Mouse (Mus musculus) layer of hippocampus, postnatal 25 days (tissue): Measurements from ENCODE around the gene Gpatch1. TPM values are rescaled to one million over a fixed set of nuclear protein-coding genes. Genes with fewer than 3 reads are reported as not detected.
A peak's percentile ranks its signal among the peaks of the same experiment; 100 is the strongest.
"Not testable (repeated sequence)": the region's sequence is repeated elsewhere in the genome, so short reads cannot be mapped to it uniquely, and the experiment has no call there.

ENCODE experiments used
- DNase-seq, 2 experiments: peaks; one replicate each; pipeline ENCODE4 v3.0.0; 2022; ENCODE audit warnings: mixed read lengths in 2 of 2, low spot score in 1 of 2; ENCODE audit errors: extremely low spot score in 1 of 2
- total RNA-seq, 2 experiments: library from RNA; stranded (reverse); gene quantifications; 2 replicates each; pipeline ENCODE4 v1.2.3; 2021

Gene Gpatch1
- total RNA-seq, 2 experiments from 2014 or later: 24.2 to 24.4 TPM

DNA sequence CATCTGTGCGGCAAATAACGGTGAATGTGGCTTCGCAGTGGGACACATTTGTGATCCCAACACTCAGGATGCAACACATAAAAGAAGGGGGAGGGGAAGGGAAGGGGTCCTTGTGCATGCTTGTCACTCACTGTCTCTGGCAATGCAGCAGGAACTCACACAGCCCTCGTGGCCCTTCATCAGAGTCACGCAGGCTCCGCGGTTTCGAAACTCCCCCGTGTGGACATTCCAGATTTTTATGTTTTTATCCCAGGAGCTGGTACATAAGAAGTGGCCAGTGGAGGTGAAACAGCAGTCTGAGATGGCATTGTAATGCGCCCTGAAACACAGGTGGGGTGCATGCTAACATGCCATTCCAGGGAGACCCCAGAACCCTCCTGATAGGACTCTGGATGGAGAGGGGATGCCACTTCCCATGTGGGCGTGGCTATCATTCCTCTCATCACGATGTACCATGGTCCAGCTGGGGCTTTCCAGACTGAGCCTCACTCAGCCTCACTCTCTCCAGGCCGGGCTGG is 66.1 kb downstream of the Gpatch1 start:
- DNase-seq: peak in 1 of 2 experiments; percentile 22

DNA sequence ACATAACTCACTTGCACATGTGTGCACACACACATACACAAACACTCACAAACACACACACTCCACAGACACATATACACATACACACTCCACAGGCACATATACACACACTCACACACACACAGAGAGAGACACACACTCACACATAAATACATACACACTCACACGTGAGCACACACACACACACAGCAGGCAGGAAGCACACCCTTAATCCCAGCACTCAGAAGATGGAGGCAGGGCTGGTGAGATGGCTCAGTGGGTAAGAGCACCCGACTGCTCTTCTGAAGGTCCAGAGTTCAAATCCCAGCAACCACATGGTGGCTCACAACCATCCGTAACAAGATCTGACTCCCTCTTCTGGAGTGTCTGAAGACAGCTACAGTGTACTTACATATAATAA is 80.3 kb downstream of the Gpatch1 start:
- DNase-seq: not testable (repeated sequence)

DNA sequence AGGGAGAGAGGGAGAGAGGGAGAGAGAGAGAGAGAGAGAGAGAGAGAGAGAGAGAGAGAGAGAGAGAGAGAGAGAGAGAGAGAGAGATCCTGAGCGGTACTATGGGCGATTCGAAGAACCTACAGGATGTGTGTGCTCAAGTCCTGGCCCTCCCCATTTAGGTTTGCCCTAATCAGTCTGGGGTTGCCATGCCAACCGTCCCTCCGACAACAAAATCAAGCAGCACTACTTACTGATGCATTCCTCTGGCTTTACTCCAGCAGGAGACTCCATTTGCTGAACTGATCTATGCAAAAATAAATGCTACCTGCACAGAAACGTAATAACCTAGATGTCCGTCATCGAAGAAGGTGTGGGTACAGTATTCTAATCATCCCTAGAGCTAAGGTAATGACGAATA is 82.9 kb downstream of the Gpatch1 start:
- DNase-seq: peak; percentile 24 to 49

DNA sequence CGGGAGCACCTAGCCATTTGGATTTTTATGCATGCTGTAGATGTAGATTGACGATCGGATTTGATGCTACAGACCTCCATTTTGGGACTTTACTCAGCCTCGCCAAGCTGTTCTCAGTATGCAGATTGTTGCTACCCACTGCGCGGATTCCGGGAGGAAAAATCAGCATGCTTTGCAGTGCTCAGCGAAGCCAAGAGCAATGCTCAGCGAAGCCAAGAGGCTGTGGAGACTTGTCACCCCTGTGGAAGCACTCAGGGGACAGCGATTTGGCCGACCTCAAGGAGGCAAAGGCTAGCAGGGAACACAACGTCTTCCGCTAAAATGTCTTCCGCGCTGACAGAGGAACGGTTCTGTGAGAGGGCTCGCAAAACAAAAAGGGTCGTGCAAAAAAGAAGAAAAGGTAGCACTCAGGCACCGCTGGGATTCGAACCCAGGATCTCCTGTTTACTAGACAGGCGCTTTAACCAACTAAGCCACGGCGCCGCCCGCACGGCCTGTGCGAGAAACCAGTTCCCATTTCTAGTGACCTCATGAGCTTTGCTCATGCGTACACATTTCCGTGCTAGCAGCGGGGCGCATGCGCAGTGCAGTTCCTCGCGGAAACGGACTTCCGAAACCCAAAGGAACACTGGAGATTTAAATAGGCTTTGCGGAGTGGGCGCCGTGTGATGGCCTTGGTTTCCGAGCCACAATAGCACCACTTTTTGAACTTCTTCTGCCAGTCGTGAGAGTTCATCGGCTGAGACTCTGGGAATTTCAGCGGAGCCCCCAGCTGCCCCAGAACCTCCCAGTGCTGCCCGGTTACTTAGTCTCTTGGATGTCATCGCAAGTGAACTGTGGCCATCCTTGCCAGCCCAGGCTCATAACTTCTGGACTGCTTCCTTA is 83.6 kb downstream of the Gpatch1 start:
- peak; percentile 99 to 100 for DNase-seq

DNA sequence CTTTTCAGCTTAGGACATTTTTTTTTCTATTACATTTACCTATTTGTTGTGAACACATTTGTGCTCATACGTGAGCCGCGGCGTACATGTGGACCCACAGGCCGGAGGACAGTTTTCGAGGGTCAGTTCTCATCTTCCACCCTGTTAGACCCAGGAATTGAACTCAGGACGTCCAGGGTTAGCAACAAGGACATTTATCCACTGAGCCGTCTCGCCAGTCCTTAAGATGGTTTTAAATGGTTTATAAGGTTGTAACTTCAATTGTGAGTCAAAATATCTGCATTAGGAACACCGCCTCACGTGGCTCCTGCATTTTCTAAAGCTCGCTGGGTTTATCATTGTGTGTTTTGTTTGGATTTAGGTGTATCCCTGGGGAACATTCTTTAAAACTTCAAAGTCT is 84.4 kb downstream of the Gpatch1 start:
- DNase-seq: no peak

DNA sequence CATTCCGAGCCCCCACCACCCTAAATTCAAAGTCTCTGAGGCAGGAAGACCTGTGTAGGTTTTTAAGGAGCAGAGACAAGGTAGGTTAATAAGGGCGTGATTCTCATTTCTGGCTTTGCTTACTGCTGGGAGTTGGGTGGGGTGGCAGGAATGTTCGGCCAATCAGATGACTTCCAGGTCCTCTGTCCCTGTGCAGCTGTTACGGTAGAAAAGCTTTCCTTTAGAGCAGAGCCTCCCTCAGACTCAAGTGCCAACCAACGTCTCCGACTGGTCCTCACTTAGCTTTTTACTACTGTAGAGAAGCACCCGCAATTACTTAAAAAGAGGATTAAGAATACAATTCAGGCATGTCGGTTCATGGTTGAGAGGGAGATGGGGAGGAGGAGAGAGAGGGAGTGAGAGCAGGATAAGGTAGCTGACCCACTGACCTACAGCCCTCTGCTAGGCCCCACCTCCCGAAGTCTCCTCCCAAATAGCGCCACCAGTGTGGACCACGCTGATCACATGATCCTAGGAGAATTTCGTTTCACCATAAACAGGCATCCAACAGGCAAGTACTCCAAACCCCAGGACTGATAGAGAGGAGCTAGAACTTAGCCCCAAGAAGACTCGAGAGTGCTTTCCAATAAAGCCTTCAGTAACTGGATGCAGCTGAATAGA is 85.3 kb downstream of the Gpatch1 start:
- DNase-seq: no peak

DNA sequence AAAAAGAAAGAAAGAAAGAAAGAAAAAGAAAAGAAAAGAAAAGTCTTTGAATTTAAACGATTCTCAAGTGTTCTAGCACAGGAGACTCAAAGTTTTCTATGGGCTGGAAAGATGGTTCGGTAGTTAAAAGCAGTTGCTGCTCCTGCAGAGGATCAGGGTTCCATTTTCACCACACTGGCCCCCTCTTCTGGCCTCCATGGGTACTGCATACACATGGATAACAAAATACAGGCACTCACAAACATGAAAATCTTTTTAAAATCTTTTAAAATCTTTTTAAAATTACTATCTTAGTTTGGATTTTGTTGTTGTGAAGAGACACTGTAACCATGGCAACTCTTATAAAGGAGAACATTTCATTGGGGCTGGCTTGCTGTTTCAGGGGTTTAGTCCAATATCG is 87.9 kb downstream of the Gpatch1 start:
- DNase-seq: no peak

Other genes starting within 250 kb of the Gpatch1 start
- gene Cebpa, start 199.1 kb downstream of the Gpatch1 start, total RNA-seq: 10 to 100 TPM; 14.2 to 20.7 TPM
- 10 to 100 TPM; 49.4 to 52.3 TPM for gene Slc7a10, start 132.1 kb downstream of the Gpatch1 start, total RNA-seq
- gene Lrp3, start 102.9 kb downstream of the Gpatch1 start, total RNA-seq: 10 to 100 TPM; 69.7 to 76.6 TPM
- gene Rhpn2, start 15.7 kb upstream of the Gpatch1 start, total RNA-seq: 1 to 10 TPM; 3.1 to 4.2 TPM
- 1 to 10 TPM; 5.3 to 6.9 TPM for gene Faap24, start 78.4 kb upstream of the Gpatch1 start, total RNA-seq
- gene Cep89, start 78.6 kb upstream of the Gpatch1 start, total RNA-seq: 10 to 100 TPM; 11.8 to 22.6 TPM
- gene Slc7a9, start 130.4 kb upstream of the Gpatch1 start, total RNA-seq: not detected
- under 1 TPM; 0.39 to 0.89 TPM for gene Tdrd12, start 219.3 kb upstream of the Gpatch1 start, total RNA-seq
- gene Nudt19, start 237.9 kb upstream of the Gpatch1 start, total RNA-seq: 10 to 100 TPM; 65.8 to 73.0 TPM